Mouse (Mus musculus) heart, adult 2 months (tissue): ENCODE data around the gene Polr2f.

Experiments
- CTCF ChIP-seq: fragments of 200-600 bp; IDR thresholded peaks from 2 replicates; pipeline ENCODE4 v1.8.1; 2022; ENCODE audit warnings: antibody characterized with exemption, mild to moderate bottlenecking, moderate library complexity
- POLR2A ChIP-seq: fragments of 200-500 bp; IDR thresholded peaks from 2 replicates; pipeline ENCODE4 v1.6.1; 2011; ENCODE audit warnings: mild to moderate bottlenecking, low read depth, low read length, control low read depth; ENCODE audit not compliant: insufficient read depth

DNA sequence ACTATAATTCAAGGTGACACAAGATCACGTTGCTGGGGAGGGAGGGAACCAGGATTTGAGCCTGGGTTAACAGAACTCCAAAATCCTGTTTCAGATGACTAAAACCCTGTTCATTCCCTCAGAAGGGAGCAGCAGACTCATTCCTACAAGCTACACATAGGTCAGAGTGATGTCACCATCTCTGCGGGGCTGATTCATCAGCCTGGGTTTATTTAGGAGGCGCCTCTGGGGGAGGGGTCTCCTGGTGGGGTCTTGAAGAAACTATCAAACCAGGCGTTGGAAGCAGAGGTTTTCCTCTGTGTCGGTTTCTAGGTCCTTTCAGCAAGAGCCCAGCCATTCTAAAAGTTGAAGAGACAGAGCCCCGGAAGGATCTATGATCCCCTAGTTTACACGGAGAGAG lies 32.8 kb upstream of the Polr2f start:
- TF ChIP-seq CTCF = no peak
- TF ChIP-seq POLR2A = no peak
